ENCODE assay signal across 8 mouse cellular contexts in genomic region chr5:121839128-121839473, GRCm38 (mm10). TPM values are rescaled to one million over a fixed set of nuclear protein-coding genes. Genes with fewer than 3 reads are reported as not detected.
DNase-seq lines count a peak whose midpoint lies in the region; ATAC-seq and TF ChIP-seq lines count a peak whose summit lies in the region.

No protein-coding gene starts in this region.

- peak overlapping the region; percentile 43; the same call in 1 of the 2 replicates for H3K27ac ChIP-seq in kidney, embryonic 14.5 days (ENCODE audit: low read depth, low read length)
- peak overlapping the region; percentile 97 for H3K27ac ChIP-seq in bone marrow macrophage, adult 2 months (ENCODE audit: insufficient read depth, low read depth, low read length)
- H3K27ac ChIP-seq in hindbrain, embryonic 12.5 days, result no peak overlapping the region
- 0 out of 2 replicates have a peak overlapping the region, but pooled peaks have one; percentile 10 for H3K27ac ChIP-seq in midbrain, embryonic 10.5 days (replicated peaks)

- TF ChIP-seq POLR2A in bone marrow macrophage, adult 2 months (IDR thresholded peaks at IDR 0.05; ENCODE audit: borderline replicate concordance, low read depth, low read length), result no peak

- DNase-seq in kidney, postnatal 10 days, result no peak
- no peak for DNase-seq in midbrain, embryonic 10.5 days (ENCODE audit: low spot score)
- DNase-seq in frontal cortex, adult 2 months (ENCODE audit: extremely low spot score in 1 of 2, low spot score in 1 of 2), result no peak
- DNase-seq in left cerebral cortex, adult 11 months (ENCODE audit: low spot score), result no peak

- H3K27me3 ChIP-seq in kidney, embryonic 14.5 days (ENCODE audit: control insufficient read depth, insufficient read depth, low read length), result peaks cover 5% of the 10 kb centered on the region; the same call in 1 of the 2 replicates
- peaks cover 72% of the 10 kb centered on the region for H3K27me3 ChIP-seq in hindbrain, embryonic 12.5 days
- H3K27me3 ChIP-seq in midbrain, embryonic 10.5 days (ENCODE audit: low read depth, poor library complexity, severe bottlenecking), result peaks cover 88% of the 10 kb centered on the region

- no peaks in the 10 kb centered on the region for H3K9me3 ChIP-seq in kidney, embryonic 14.5 days (ENCODE audit: control insufficient read depth, low read length)
- no peaks in the 10 kb centered on the region for H3K9me3 ChIP-seq in hindbrain, embryonic 12.5 days (replicated peaks)
- H3K9me3 ChIP-seq in midbrain, embryonic 10.5 days (replicated peaks), result peaks cover 6% of the 10 kb centered on the region; the same call in 1 of the 2 replicates

- ATAC-seq in kidney, embryonic 14.5 days (ENCODE audit: low FRiP score, low TSS enrichment), result no peak
- ATAC-seq in hindbrain, embryonic 12.5 days (ENCODE audit: low FRiP score), result no peak
- ATAC-seq in monocyte, adult 5-6 weeks (replicated peaks; ENCODE audit: insufficient number of reproducible peaks, low FRiP score, low TSS enrichment, poor library complexity, severe bottlenecking), result no peak

- H3K9ac ChIP-seq in kidney, embryonic 14.5 days (ENCODE audit: low read depth, low read length), result peak overlapping the region; percentile 58; the same call in 1 of the 2 replicates
- H3K9ac ChIP-seq in hindbrain, embryonic 12.5 days, result peak overlapping the region; percentile 13; the same call in 1 of the 2 replicates

- H3K4me1 ChIP-seq in kidney, embryonic 14.5 days (ENCODE audit: control insufficient read depth, insufficient read depth, low read length), result peaks cover 38% of the 10 kb centered on the region
- peaks cover 22% of the 10 kb centered on the region for H3K4me1 ChIP-seq in bone marrow macrophage, adult 2 months (ENCODE audit: control insufficient read depth, insufficient read depth, low read length)
- peaks cover 49% of the 10 kb centered on the region for H3K4me1 ChIP-seq in hindbrain, embryonic 12.5 days
- H3K4me1 ChIP-seq in midbrain, embryonic 10.5 days, result peaks cover 69% of the 10 kb centered on the region

- peak overlapping the region; percentile 79 for H3K4me3 ChIP-seq in kidney, embryonic 14.5 days (ENCODE audit: low read length)
- peak overlapping the region; percentile 79 for H3K4me3 ChIP-seq in bone marrow macrophage, adult 2 months (ENCODE audit: insufficient read depth, low read length)
- H3K4me3 ChIP-seq in hindbrain, embryonic 12.5 days, result peak overlapping the region; percentile 29
- H3K4me3 ChIP-seq in midbrain, embryonic 10.5 days, result peak overlapping the region; percentile 80

- no peaks in the 10 kb centered on the region for H3K36me3 ChIP-seq in kidney, embryonic 14.5 days (ENCODE audit: control insufficient read depth, insufficient read depth, low read length)
- H3K36me3 ChIP-seq in hindbrain, embryonic 12.5 days, result no peaks in the 10 kb centered on the region
- H3K36me3 ChIP-seq in midbrain, embryonic 10.5 days, result no peaks in the 10 kb centered on the region

- WGBS in kidney, embryonic 14.5 days, result 22% methylated on average over 6 of the region's 7 CpGs
- 25% methylated on average over 7 of the region's 7 CpGs for WGBS in hindbrain, embryonic 12.5 days
- WGBS in midbrain, embryonic 10.5 days, result 29% methylated on average over 7 of the region's 7 CpGs

- H3K4me2 ChIP-seq in kidney, embryonic 14.5 days (replicated peaks; ENCODE audit: low read depth, low read length), result peak overlapping the region; percentile 92
- peak overlapping the region; percentile 95 for H3K4me2 ChIP-seq in hindbrain, embryonic 12.5 days (replicated peaks)

- TF ChIP-seq CTCF in bone marrow macrophage, adult 2 months (IDR thresholded peaks at IDR 0.05; ENCODE audit: low read depth, low read length), result no peak

RNA-seq across cellular contexts. Expression of gene Sh2b3, which starts 1.7 kb away (rescaled TPM):
- polyA plus RNA-seq in kidney, embryonic 14.5 days (2014; fragmentation: Nextera tagmentation; extraction: Ambion mirVana), result 18.1 and 22.9 TPM in 2 replicates
- polyA plus RNA-seq in bone marrow macrophage, adult 2 months (2012; ENCODE audit: insufficient read depth, insufficient read length, missing spikeins), result 69.5 and 77.5 TPM in 2 replicates
- 11.4 and 12.1 TPM in 2 replicates for polyA plus RNA-seq in hindbrain, embryonic 12.5 days (2016; fragmentation: Nextera tagmentation; extraction: Ambion mirVana)
- polyA plus RNA-seq in midbrain, embryonic 10.5 days (2016; fragmentation: Nextera tagmentation; extraction: Ambion mirVana), result 6.9 and 8.1 TPM in 2 replicates
- 37.3 to 51.6 TPM (median 46.2 TPM) in 3 replicates for total RNA-seq in monocyte, adult 5-6 weeks (2017)
- polyA plus RNA-seq in frontal cortex, adult 2 months (2012; rRNA removed), result 16.3 and 17.6 TPM in 2 replicates

RNA-seq across cellular contexts. Expression of gene Pheta1, which starts 9.7 kb away (rescaled TPM):
- polyA plus RNA-seq in kidney, embryonic 14.5 days (2014; fragmentation: Nextera tagmentation; extraction: Ambion mirVana), result 16.1 and 22.6 TPM in 2 replicates
- polyA plus RNA-seq in bone marrow macrophage, adult 2 months (2012; ENCODE audit: insufficient read depth, insufficient read length, missing spikeins), result 6.5 and 6.6 TPM in 2 replicates
- 48.1 and 50.5 TPM in 2 replicates for polyA plus RNA-seq in hindbrain, embryonic 12.5 days (2016; fragmentation: Nextera tagmentation; extraction: Ambion mirVana)
- polyA plus RNA-seq in midbrain, embryonic 10.5 days (2016; fragmentation: Nextera tagmentation; extraction: Ambion mirVana), result 46.7 and 52.9 TPM in 2 replicates
- total RNA-seq in monocyte, adult 5-6 weeks (2017), result 1.6 to 2.0 TPM (median 1.6 TPM) in 3 replicates
- polyA plus RNA-seq in frontal cortex, adult 2 months (2012; rRNA removed), result 15.1 and 16.0 TPM in 2 replicates

Comparison
In these comparisons a context has a peak if more than half of its experiments do, and no peak if none do; other contexts are left out.
1. H3K4me3 ChIP-seq: peak in every context shown above with its lines; median percentile 80 in midbrain, embryonic 10.5 days; 79 in kidney, embryonic 14.5 days; 79 in bone marrow macrophage, adult 2 months; 29 in hindbrain, embryonic 12.5 days.